Mouse (Mus musculus): ENCODE measurements around the gene Grb2. TPM values are rescaled to one million over a fixed set of nuclear protein-coding genes. Genes with fewer than 3 reads are reported as not detected.

The Grb2 gene
- polyA plus RNA-seq, 1 experiment from 2014 or later, result 83.5 TPM

DNA sequence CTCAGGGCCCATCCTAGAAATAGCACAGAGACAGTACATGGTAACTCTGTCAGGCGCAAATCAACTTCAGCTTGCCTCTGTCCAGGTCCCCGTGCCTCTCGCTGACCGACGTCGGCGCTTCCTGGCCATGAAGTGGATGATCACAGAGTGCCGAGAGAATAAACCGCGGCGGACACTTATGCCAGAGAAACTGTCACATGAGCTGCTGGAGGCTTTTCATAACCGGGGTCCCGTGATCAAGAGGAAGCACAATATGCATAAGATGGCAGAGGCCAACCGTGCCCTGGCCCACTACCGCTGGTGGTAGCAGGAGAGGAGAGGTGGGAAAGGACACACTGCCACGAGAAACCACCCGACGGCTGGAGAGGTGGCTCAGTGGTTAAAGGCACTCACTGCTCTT is 101.7 kb downstream of the Grb2 start:
- Histone ChIP-seq H3K9ac (no peak overlapping the region), H3K4me1 (peaks cover 27% of the 10 kb centered on the region), H3K9me3 (no peaks in the 10 kb centered on the region), H3K36me3 (peaks cover 32% of the 10 kb centered on the region), H3K4me3 (replicated peaks) (no peak overlapping the region), H3K27ac (no peak overlapping the region), H3K4me2 (no peak overlapping the region), H3K27me3 (replicated peaks) (no peaks in the 10 kb centered on the region)
- WGBS, result 93% methylated on average over 18 of the region's 18 CpGs
- no peak for ATAC-seq (ENCODE audit: insufficient read depth, low FRiP score, low read depth)

- peak overlapping the region; percentile 89 for H3K4me2 ChIP-seq
- peak overlapping the region; percentile 96 for H3K9ac ChIP-seq
- peaks cover 28% of the 10 kb centered on the region for H3K4me1 ChIP-seq
- no peaks in the 10 kb centered on the region for H3K27me3 ChIP-seq (replicated peaks)
- WGBS, result under 1% methylated on average over 26 of the region's 26 CpGs
- peak overlapping the region; percentile 91 for H3K4me3 ChIP-seq (replicated peaks)
- no peaks in the 10 kb centered on the region for H3K9me3 ChIP-seq
- peaks cover 32% of the 10 kb centered on the region for H3K36me3 ChIP-seq
- peak; percentile 31 for ATAC-seq (ENCODE audit: insufficient read depth, low FRiP score, low read depth)
- peak overlapping the region; percentile 95 for H3K27ac ChIP-seq
Observed at GRCm38 (mm10) chr11:115604304-115604696, 104.1 kb downstream of the Grb2 start.

- WGBS, result under 1% methylated on average over 80 of the region's 93 CpGs
- Histone ChIP-seq H3K27me3 (replicated peaks) (no peaks in the 10 kb centered on the region), H3K4me2 (peak within 1 kb of the TSS; percentile 89), H3K36me3 (peaks cover 27% of the 10 kb centered on the region), H3K4me1 (peaks cover 28% of the 10 kb centered on the region), H3K9ac (peak within 1 kb of the TSS; percentile 96), H3K4me3 (replicated peaks) (peak within 1 kb of the TSS; percentile 91), H3K27ac (peak within 1 kb of the TSS; percentile 95), H3K9me3 (no peaks in the 10 kb centered on the region)
- ATAC-seq (ENCODE audit: insufficient read depth, low FRiP score, low read depth), result peak; percentile 96
Observed at GRCm38 (mm10) chr11:115603476-115604303, 104.7 kb downstream of the Grb2 start, which contains the start of the genes Mrps7 and Gga3. Gene Mrps7 (plus strand): TSS chr11:115603925. Gene Gga3 (minus strand): TSS chr11:115604051.

DNA sequence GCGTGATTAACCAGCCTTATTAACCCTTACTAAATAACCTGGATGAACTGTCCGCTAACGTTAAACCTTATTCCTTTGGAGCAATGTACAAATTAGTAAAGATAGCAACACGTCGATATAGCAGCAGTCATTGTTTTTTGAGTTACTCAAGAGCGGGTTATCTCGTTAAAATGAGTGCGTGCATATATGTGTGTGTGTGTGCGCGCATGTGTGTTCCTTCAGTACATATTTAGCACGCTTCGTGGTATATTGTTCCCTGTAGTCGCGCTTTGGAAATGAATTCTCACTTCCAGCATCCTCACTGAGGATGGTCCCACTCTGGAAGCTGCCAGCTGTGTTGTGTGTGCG is 105.3 kb downstream of the Grb2 start:
- Histone ChIP-seq H3K4me1 (peaks cover 28% of the 10 kb centered on the region), H3K9ac (peak overlapping the region; percentile 96), H3K4me2 (peak overlapping the region; percentile 66), H3K36me3 (peaks cover 27% of the 10 kb centered on the region; the same call in 1 of the 2 replicates), H3K9me3 (no peaks in the 10 kb centered on the region), H3K4me3 (replicated peaks) (peak overlapping the region; percentile 91), H3K27me3 (replicated peaks) (no peaks in the 10 kb centered on the region), H3K27ac (peak overlapping the region; percentile 95)
- ATAC-seq (ENCODE audit: insufficient read depth, low FRiP score, low read depth), result no peak
- WGBS, result 3% methylated on average over 15 of the region's 15 CpGs

GRCm38 (mm10) chr11:115601174-115601573 is 107.2 kb downstream of the Grb2 start:
- no peak overlapping the region for H3K4me2 ChIP-seq
- H3K27me3 ChIP-seq (replicated peaks), result no peaks in the 10 kb centered on the region
- no peak for ATAC-seq (ENCODE audit: insufficient read depth, low FRiP score, low read depth)
- no peaks in the 10 kb centered on the region for H3K9me3 ChIP-seq
- H3K9ac ChIP-seq, result no peak overlapping the region
- no peak overlapping the region for H3K4me3 ChIP-seq (replicated peaks)
- H3K27ac ChIP-seq, result no peak overlapping the region
- 82% methylated on average over 4 of the region's 4 CpGs for WGBS
- peaks cover 28% of the 10 kb centered on the region for H3K4me1 ChIP-seq
- H3K36me3 ChIP-seq, result peaks cover 18% of the 10 kb centered on the region; the same call in 1 of the 2 replicates

DNA sequence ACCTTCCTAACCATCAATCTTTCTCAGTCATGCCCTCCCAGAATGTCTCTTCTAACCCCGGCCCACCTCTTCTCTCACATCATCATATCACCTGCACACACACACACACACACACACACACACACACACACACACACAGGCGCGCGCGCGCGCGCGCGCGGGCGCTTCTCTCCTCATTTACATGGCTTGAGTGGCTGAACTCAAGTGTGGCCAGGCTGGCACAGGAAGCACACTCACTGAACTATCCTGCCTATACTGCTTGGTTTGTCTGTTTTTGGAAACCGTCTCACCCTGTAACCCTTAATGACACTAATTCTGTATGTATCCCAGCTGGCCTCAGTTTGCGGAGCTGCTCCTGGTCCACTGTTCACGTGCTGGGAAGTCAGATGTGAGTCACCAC is 107.7 kb downstream of the Grb2 start:
- Histone ChIP-seq H3K36me3 (peaks cover 16% of the 10 kb centered on the region; the same call in 1 of the 2 replicates), H3K4me3 (replicated peaks) (no peak overlapping the region), H3K4me1 (peaks cover 26% of the 10 kb centered on the region), H3K27me3 (replicated peaks) (no peaks in the 10 kb centered on the region), H3K4me2 (no peak overlapping the region), H3K9me3 (no peaks in the 10 kb centered on the region), H3K27ac (no peak overlapping the region), H3K9ac (no peak overlapping the region)
- no peak for ATAC-seq (ENCODE audit: insufficient read depth, low FRiP score, low read depth)
- 91% methylated on average over 15 of the region's 15 CpGs for WGBS

DNA sequence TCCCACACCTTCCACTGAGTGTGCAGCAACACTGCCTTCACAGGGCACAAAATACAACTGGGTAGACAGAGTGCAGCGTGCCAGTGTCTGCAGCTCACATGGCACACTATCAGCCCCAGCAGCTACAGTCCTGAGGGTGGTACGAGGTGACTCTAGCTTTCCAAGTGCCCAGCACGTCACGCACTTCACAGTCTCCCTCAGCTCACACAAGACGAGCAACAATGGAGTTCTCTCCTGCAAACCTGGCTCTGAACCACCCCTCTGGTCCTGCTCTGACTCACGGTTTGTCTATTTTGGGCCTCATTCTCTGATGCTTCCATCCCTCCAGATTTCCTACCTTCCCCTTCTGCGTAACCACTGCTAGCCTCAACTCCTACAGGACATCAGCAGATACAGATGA is 108.7 kb downstream of the Grb2 start:
- Histone ChIP-seq H3K4me2 (no peak overlapping the region), H3K27me3 (replicated peaks) (no peaks in the 10 kb centered on the region), H3K9ac (no peak overlapping the region), H3K36me3 (peaks cover 20% of the 10 kb centered on the region), H3K9me3 (no peaks in the 10 kb centered on the region), H3K4me3 (replicated peaks) (no peak overlapping the region), H3K4me1 (peaks cover 16% of the 10 kb centered on the region), H3K27ac (no peak overlapping the region)
- ATAC-seq (ENCODE audit: insufficient read depth, low FRiP score, low read depth), result no peak
- 90% methylated on average over 7 of the region's 7 CpGs for WGBS

DNA sequence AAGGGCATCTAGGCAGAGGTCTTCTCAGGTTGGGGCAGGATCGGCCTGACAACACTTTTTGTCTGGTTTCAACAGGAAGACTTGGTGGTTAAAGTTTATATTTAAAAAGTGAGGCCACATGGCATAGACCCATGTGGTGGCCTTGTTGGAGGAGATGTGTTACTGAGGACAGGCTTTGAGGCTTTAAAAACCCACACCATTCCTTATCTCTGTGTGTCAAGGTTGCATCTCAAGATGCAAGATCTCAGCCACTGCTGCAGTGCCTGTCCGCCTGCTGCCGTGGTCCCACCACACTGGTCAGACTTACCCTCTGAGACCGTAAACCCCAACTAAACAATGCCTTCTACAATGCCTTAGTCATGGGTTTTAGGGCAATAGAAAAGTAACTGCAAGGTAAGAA is 110.1 kb downstream of the Grb2 start:
- H3K9ac ChIP-seq, result no peak overlapping the region
- peaks cover 14% of the 10 kb centered on the region for H3K4me1 ChIP-seq
- no peak overlapping the region for H3K4me3 ChIP-seq (replicated peaks)
- no peak overlapping the region for H3K4me2 ChIP-seq
- no peak for ATAC-seq (ENCODE audit: insufficient read depth, low FRiP score, low read depth)
- no peak overlapping the region for H3K27ac ChIP-seq
- WGBS, result 92% methylated on average over 4 of the region's 4 CpGs
- no peaks in the 10 kb centered on the region for H3K9me3 ChIP-seq
- H3K27me3 ChIP-seq (replicated peaks), result no peaks in the 10 kb centered on the region
- peaks cover 33% of the 10 kb centered on the region for H3K36me3 ChIP-seq

- Histone ChIP-seq H3K4me3 (replicated peaks) (no peak overlapping the region), H3K9me3 (no peaks in the 10 kb centered on the region), H3K4me2 (no peak overlapping the region), H3K9ac (no peak overlapping the region), H3K36me3 (peaks cover 57% of the 10 kb centered on the region), H3K27ac (no peak overlapping the region), H3K27me3 (replicated peaks) (no peaks in the 10 kb centered on the region), H3K4me1 (no peaks in the 10 kb centered on the region)
- 93% methylated on average over 3 of the region's 3 CpGs for WGBS
- no peak for ATAC-seq (ENCODE audit: insufficient read depth, low FRiP score, low read depth)
Observed at GRCm38 (mm10) chr11:115595209-115595608, 113.2 kb downstream of the Grb2 start.

Other genes with a start within 250 kb of the Grb2 start
- gene Slc16a5, start 246.1 kb downstream of the Grb2 start, polyA plus RNA-seq (2015; fragmentation: Nextera tagmentation; extraction: Ambion mirVana), result 2.3 and 3.1 TPM in 2 replicates
- 5.5 and 6.8 TPM in 2 replicates for gene Armc7, start 232.9 kb downstream of the Grb2 start, polyA plus RNA-seq (2015; fragmentation: Nextera tagmentation; extraction: Ambion mirVana)
- 115 and 123 TPM in 2 replicates for gene Nt5c, start 216.7 kb downstream of the Grb2 start, polyA plus RNA-seq (2015; fragmentation: Nextera tagmentation; extraction: Ambion mirVana)
- 472 and 482 TPM in 2 replicates for gene Jpt1, start 194.2 kb downstream of the Grb2 start, polyA plus RNA-seq (2015; fragmentation: Nextera tagmentation; extraction: Ambion mirVana)
- gene Sumo2, start 172.3 kb downstream of the Grb2 start, polyA plus RNA-seq (2015; fragmentation: Nextera tagmentation; extraction: Ambion mirVana), result 838 and 874 TPM in 2 replicates
- gene Nup85, start 144.2 kb downstream of the Grb2 start, polyA plus RNA-seq (2015; fragmentation: Nextera tagmentation; extraction: Ambion mirVana), result 159 and 181 TPM in 2 replicates
- 81.7 and 92.7 TPM in 2 replicates for gene Mrps7, start 104.7 kb downstream of the Grb2 start, polyA plus RNA-seq (2015; fragmentation: Nextera tagmentation; extraction: Ambion mirVana)
- 15.9 and 24.3 TPM in 2 replicates for gene Gga3, start 104.5 kb downstream of the Grb2 start, polyA plus RNA-seq (2015; fragmentation: Nextera tagmentation; extraction: Ambion mirVana)
- 31.9 and 34.4 TPM in 2 replicates for gene Mif4gd, start 95.6 kb downstream of the Grb2 start, polyA plus RNA-seq (2015; fragmentation: Nextera tagmentation; extraction: Ambion mirVana)
- gene Slc25a19, start 80.3 kb downstream of the Grb2 start, polyA plus RNA-seq (2015; fragmentation: Nextera tagmentation; extraction: Ambion mirVana), result 21.5 and 23.9 TPM in 2 replicates
- gene Tmem94, start 56.8 kb upstream of the Grb2 start, polyA plus RNA-seq (2015; fragmentation: Nextera tagmentation; extraction: Ambion mirVana), result 19.9 and 20.7 TPM in 2 replicates
- gene Caskin2, start 105.0 kb upstream of the Grb2 start, polyA plus RNA-seq (2015; fragmentation: Nextera tagmentation; extraction: Ambion mirVana), result 11.7 and 13.1 TPM in 2 replicates
- gene Tsen54, start 106.1 kb upstream of the Grb2 start, polyA plus RNA-seq (2015; fragmentation: Nextera tagmentation; extraction: Ambion mirVana), result 28.2 and 30.6 TPM in 2 replicates
- 60.4 and 61.5 TPM in 2 replicates for gene Llgl2, start 115.5 kb upstream of the Grb2 start, polyA plus RNA-seq (2015; fragmentation: Nextera tagmentation; extraction: Ambion mirVana)
- 17.8 and 24.7 TPM in 2 replicates for gene Myo15b, start 149.8 kb upstream of the Grb2 start, polyA plus RNA-seq (2015; fragmentation: Nextera tagmentation; extraction: Ambion mirVana)
- gene Smim5, start 191.4 kb upstream of the Grb2 start, polyA plus RNA-seq (2015; fragmentation: Nextera tagmentation; extraction: Ambion mirVana), result 3.5 and 5.5 TPM in 2 replicates
- gene Smim6, start 203.4 kb upstream of the Grb2 start, polyA plus RNA-seq (2015; fragmentation: Nextera tagmentation; extraction: Ambion mirVana), result 40.9 and 43.0 TPM in 2 replicates
- 34.6 and 36.4 TPM in 2 replicates for gene Sap30bp, start 224.7 kb upstream of the Grb2 start, polyA plus RNA-seq (2015; fragmentation: Nextera tagmentation; extraction: Ambion mirVana)
- 16.3 and 21.9 TPM in 2 replicates for gene Recql5, start 224.9 kb upstream of the Grb2 start, polyA plus RNA-seq (2015; fragmentation: Nextera tagmentation; extraction: Ambion mirVana)

All from stomach, embryonic 15.5 days (tissue).